Mouse (Mus musculus) liver, embryonic 15.5 days (tissue): ENCODE data around the gene Wdr82. TPM values are rescaled to one million over a fixed set of nuclear protein-coding genes. Genes with fewer than 3 reads are reported as not detected.

Experiments
- ATAC-seq: fragments of 200-750 bp; cut with Nextera tagmentation; 2 replicates; pipeline ENCODE4 v1.8.0; 2017; ENCODE audit warnings: moderate number of reproducible peaks, mild to moderate bottlenecking, moderate library complexity; ENCODE audit not compliant: insufficient read depth
- H3K27ac ChIP-seq: fragments of 300-500 bp; sonication (generic); replicated peaks from 2 replicates; pipeline ENCODE4 v1.5.1; 2015; ENCODE audit warnings: mild to moderate bottlenecking, inconsistent platforms
- H3K27me3 ChIP-seq: fragments of 300-500 bp; sonication (generic); 2 replicates; pipeline ENCODE4 v1.6.1; 2015; ENCODE audit warnings: mild to moderate bottlenecking, inconsistent platforms
- H3K36me3 ChIP-seq: fragments of 300-500 bp; sonication (generic); replicated peaks from 2 replicates; pipeline ENCODE4 v1.6.1; 2015; ENCODE audit warnings: moderate library complexity, mild to moderate bottlenecking, inconsistent platforms
- H3K4me1 ChIP-seq: fragments of 300-500 bp; sonication (generic); replicated peaks from 2 replicates; pipeline ENCODE4 v1.6.1; 2015; ENCODE audit warnings: inconsistent platforms
- H3K4me2 ChIP-seq: fragments of 300-500 bp; sonication (generic); 2 replicates; pipeline ENCODE4 v1.6.1; 2015; ENCODE audit warnings: moderate library complexity, mild to moderate bottlenecking, inconsistent platforms
- H3K4me3 ChIP-seq: fragments of 300-500 bp; sonication (generic); replicated peaks from 2 replicates; pipeline ENCODE4 v1.5.1; 2015; ENCODE audit warnings: mild to moderate bottlenecking, inconsistent platforms
- H3K9ac ChIP-seq: fragments of 300-500 bp; sonication (generic); 2 replicates; pipeline ENCODE4 v1.6.1; 2015; ENCODE audit warnings: moderate library complexity, mild to moderate bottlenecking, inconsistent platforms
- H3K9me3 ChIP-seq: fragments of 300-500 bp; sonication (generic); replicated peaks from 2 replicates; pipeline ENCODE4 v1.6.1; 2016; ENCODE audit warnings: inconsistent platforms
- WGBS: fragments of 180-500 bp; shearing (Covaris S2); methylation state at CpG from one replicate; pipeline ENCODE4 v1.1.7; 2015; ENCODE audit warnings: mixed read lengths; ENCODE audit not compliant: insufficient replicate concordance; 5-methylcytosine and 5-hydroxymethylcytosine counted together
- polyA plus RNA-seq: library from polyadenylated mRNA; unstranded; fragments of >200 nt; fragmentation: Nextera tagmentation; extraction: Ambion mirVana; gene quantifications from 2 replicates; pipeline ENCODE4 v1.2.1, GENCODE M21; 2015

Wdr82 gene
- polyA plus RNA-seq, 1 experiment from 2014 or later: 7.3 TPM

DNA sequence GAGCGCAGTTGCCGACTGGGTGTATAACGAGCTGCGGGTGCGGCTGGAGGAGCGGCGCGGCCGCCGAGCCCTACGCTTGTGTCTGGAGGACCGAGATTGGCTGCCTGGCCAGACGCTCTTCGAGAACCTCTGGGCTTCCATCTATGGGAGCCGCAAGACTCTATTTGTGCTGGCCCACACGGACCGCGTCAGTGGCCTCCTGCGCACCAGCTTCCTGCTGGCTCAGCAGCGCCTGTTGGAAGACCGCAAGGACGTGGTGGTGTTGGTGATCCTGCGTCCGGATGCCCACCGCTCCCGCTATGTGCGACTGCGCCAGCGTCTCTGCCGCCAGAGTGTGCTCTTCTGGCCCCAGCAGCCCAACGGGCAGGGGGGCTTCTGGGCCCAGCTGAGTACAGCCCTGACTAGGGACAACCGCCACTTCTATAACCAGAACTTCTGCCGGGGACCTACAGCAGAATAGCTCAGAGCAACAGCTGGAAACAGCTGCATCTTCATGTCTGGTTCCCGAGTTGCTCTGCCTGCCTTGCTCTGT, 55.5 kb downstream of the Wdr82 start:
- peaks cover 51% of the 10 kb centered on the region for H3K27me3 ChIP-seq
- WGBS: 6% methylated on average over 34 of the region's 34 CpGs
- no peak for ATAC-seq
- H3K36me3 ChIP-seq: no peaks in the 10 kb centered on the region
- H3K9ac ChIP-seq: no peak overlapping the region
- peaks cover 19% of the 10 kb centered on the region; the same call in 1 of the 2 replicates for H3K4me1 ChIP-seq
- peak overlapping the region; percentile 53 for H3K4me2 ChIP-seq
- H3K9me3 ChIP-seq: no peaks in the 10 kb centered on the region
- no peak overlapping the region for H3K27ac ChIP-seq
- peak overlapping the region; percentile 32 for H3K4me3 ChIP-seq

GRCm38 (mm10) chr9:106227790-106228429, 57.2 kb downstream of the Wdr82 start:
- WGBS: 43% methylated on average over 8 of the region's 8 CpGs
- no peak overlapping the region for H3K27ac ChIP-seq
- peak; percentile 35 for ATAC-seq

GRCm38 (mm10) chr9:106230051-106230733, 59.5 kb downstream of the Wdr82 start:
- WGBS: 41% methylated on average over 9 of the region's 9 CpGs
- Histone ChIP-seq H3K4me2 (no peak overlapping the region), H3K4me1 (peaks cover 19% of the 10 kb centered on the region; the same call in 1 of the 2 replicates), H3K9ac (no peak overlapping the region), H3K36me3 (peaks cover 12% of the 10 kb centered on the region), H3K27me3 (peaks cover 22% of the 10 kb centered on the region), H3K9me3 (no peaks in the 10 kb centered on the region), H3K4me3 (no peak overlapping the region), H3K27ac (peak overlapping the region; percentile 33; the same call in 1 of the 2 replicates)
- peak; percentile 35; the same call in 1 of the 2 replicates for ATAC-seq

More at GRCm38 (mm10) chr9:106227790-106228429, 57.2 kb downstream of the Wdr82 start:
- no peak overlapping the region for H3K4me3 ChIP-seq
- no peaks in the 10 kb centered on the region; the same call in 1 of the 2 replicates for H3K36me3 ChIP-seq
- H3K4me1 ChIP-seq: peaks cover 19% of the 10 kb centered on the region; the same call in 1 of the 2 replicates
- H3K9ac ChIP-seq: no peak overlapping the region
- H3K4me2 ChIP-seq: no peak overlapping the region
- no peaks in the 10 kb centered on the region for H3K9me3 ChIP-seq
- H3K27me3 ChIP-seq: peaks cover 45% of the 10 kb centered on the region

DNA sequence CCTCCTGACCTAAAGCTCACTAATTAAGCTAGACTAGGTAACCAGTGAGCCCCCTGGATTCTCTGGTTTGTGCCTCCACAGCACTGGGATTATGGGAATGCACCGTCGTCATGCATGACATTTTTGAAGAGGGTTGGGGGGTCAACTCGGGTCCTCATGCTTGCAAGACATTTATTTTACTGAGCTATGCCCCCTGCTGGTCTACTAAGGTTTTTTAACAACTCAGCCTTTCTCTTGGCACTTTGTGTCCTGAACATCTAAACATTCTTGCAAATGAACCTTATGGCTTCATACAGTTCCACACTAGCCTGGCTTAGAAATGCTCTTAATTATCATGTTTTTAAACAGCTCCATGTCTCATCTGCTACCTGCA, 60.0 kb downstream of the Wdr82 start:
- H3K9me3 ChIP-seq: no peaks in the 10 kb centered on the region
- WGBS: 21% methylated on average over 3 of the region's 3 CpGs
- no peak for ATAC-seq
- H3K4me3 ChIP-seq: no peak overlapping the region
- no peak overlapping the region for H3K9ac ChIP-seq
- H3K36me3 ChIP-seq: peaks cover 18% of the 10 kb centered on the region
- H3K27ac ChIP-seq: peak overlapping the region; percentile 33; the same call in 1 of the 2 replicates
- no peak overlapping the region for H3K4me2 ChIP-seq
- peaks cover 18% of the 10 kb centered on the region; the same call in 1 of the 2 replicates for H3K4me1 ChIP-seq
- H3K27me3 ChIP-seq: peaks cover 17% of the 10 kb centered on the region

DNA sequence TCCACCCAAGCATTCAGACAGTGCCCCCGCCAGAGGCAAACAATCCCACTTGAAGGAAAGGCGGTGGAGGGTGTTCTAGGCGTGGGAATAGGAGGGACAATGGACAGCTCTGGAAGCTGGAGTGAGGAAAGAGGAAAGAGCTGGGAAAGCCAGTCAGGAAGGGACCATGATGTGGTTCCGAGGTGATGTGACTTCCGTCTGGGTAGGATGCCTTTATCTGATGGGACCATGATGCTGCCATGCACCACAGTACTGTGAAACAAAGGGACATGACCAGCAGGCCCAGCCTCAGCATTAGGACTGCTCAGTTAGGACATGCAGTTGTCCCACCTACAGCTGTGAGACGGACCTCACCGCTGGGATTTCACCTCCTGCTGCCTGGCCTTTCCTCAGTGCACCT, 60.5 kb downstream of the Wdr82 start:
- ATAC-seq: no peak
- peaks cover 21% of the 10 kb centered on the region for H3K36me3 ChIP-seq

GRCm38 (mm10) chr9:106231816-106232215, 61.1 kb downstream of the Wdr82 start:
- H3K4me3 ChIP-seq: no peak overlapping the region
- ATAC-seq: no peak
- H3K9me3 ChIP-seq: no peaks in the 10 kb centered on the region
- no peak overlapping the region for H3K4me2 ChIP-seq
- H3K36me3 ChIP-seq: peaks cover 26% of the 10 kb centered on the region
- peaks cover 15% of the 10 kb centered on the region; the same call in 1 of the 2 replicates for H3K4me1 ChIP-seq
- no peak overlapping the region for H3K27ac ChIP-seq
- H3K9ac ChIP-seq: no peak overlapping the region
- 59% methylated on average over 4 of the region's 4 CpGs for WGBS
- H3K27me3 ChIP-seq: peaks cover 6% of the 10 kb centered on the region

More for the DNA sequence above, 60.5 kb downstream of the Wdr82 start:
- Histone ChIP-seq H3K4me2 (no peak overlapping the region), H3K9me3 (no peaks in the 10 kb centered on the region), H3K27me3 (peaks cover 12% of the 10 kb centered on the region), H3K4me3 (no peak overlapping the region), H3K27ac (no peak overlapping the region), H3K9ac (no peak overlapping the region), H3K4me1 (peaks cover 15% of the 10 kb centered on the region; the same call in 1 of the 2 replicates)
- 50% methylated on average over 7 of the region's 7 CpGs for WGBS

- Histone ChIP-seq H3K27me3 (no peaks in the 10 kb centered on the region; the same call in 1 of the 2 replicates), H3K36me3 (peaks cover 37% of the 10 kb centered on the region), H3K27ac (no peak overlapping the region), H3K9ac (no peak overlapping the region), H3K9me3 (no peaks in the 10 kb centered on the region), H3K4me1 (peaks cover 12% of the 10 kb centered on the region; the same call in 1 of the 2 replicates), H3K4me3 (no peak overlapping the region), H3K4me2 (no peak overlapping the region)
- WGBS: 66% methylated on average over 3 of the region's 3 CpGs
- ATAC-seq: no peak
These were observed 62.2 kb downstream of the Wdr82 start for GRCm38 (mm10) chr9:106232956-106233355.

- Histone ChIP-seq H3K27me3 (no peaks in the 10 kb centered on the region), H3K27ac (no peak overlapping the region), H3K9me3 (no peaks in the 10 kb centered on the region), H3K9ac (no peak overlapping the region), H3K4me2 (no peak overlapping the region), H3K36me3 (peaks cover 47% of the 10 kb centered on the region), H3K4me1 (peaks cover 10% of the 10 kb centered on the region; the same call in 1 of the 2 replicates), H3K4me3 (no peak overlapping the region)
- 69% methylated on average over 6 of the region's 6 CpGs for WGBS
- ATAC-seq: no peak
These were observed 63.2 kb downstream of the Wdr82 start for GRCm38 (mm10) chr9:106233953-106234352.

DNA sequence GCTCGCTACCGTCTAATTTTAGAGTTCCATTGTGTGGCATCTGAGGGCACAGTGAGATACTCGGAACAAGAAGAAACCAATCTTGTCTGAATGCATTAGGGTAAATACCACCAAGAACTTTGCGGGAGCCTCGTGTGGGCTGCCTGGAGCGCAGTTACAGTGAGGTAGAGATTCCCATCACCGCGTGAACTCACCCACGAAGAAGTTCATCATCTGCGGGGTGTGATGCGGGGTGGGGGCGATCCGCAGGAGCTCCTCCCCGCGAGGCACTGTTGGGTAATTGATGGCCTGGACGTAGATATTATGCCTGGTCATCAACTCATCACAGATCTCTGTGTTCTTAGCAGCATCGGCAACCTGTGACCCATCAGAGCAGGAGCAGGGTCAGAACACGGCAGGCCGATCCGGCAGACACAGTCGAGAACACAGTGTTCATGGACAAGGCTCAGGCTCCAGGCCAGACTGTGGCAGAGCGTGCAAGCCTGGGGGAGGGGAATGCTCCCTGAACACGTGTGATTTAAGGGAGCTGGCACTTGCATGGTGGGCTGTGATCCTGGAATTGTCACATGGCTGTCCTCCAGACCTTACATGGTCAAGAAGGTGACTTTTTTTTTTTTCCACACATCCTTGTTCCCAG, 64.6 kb downstream of the Wdr82 start:
- Histone ChIP-seq H3K36me3 (peaks cover 51% of the 10 kb centered on the region), H3K4me2 (no peak overlapping the region), H3K4me1 (peaks cover 6% of the 10 kb centered on the region; the same call in 1 of the 2 replicates), H3K27ac (no peak overlapping the region), H3K4me3 (no peak overlapping the region), H3K27me3 (no peaks in the 10 kb centered on the region), H3K9ac (no peak overlapping the region), H3K9me3 (no peaks in the 10 kb centered on the region)
- ATAC-seq: no peak
- 83% methylated on average over 23 of the region's 23 CpGs for WGBS

GRCm38 (mm10) chr9:106236156-106236817, 65.6 kb downstream of the Wdr82 start:
- H3K27me3 ChIP-seq: no peaks in the 10 kb centered on the region
- H3K4me1 ChIP-seq: peaks cover 6% of the 10 kb centered on the region; the same call in 1 of the 2 replicates
- no peak for ATAC-seq
- H3K36me3 ChIP-seq: peaks cover 59% of the 10 kb centered on the region
- no peak overlapping the region for H3K4me2 ChIP-seq
- no peaks in the 10 kb centered on the region for H3K9me3 ChIP-seq
- no peak overlapping the region for H3K27ac ChIP-seq
- H3K4me3 ChIP-seq: no peak overlapping the region
- 87% methylated on average over 23 of the region's 23 CpGs for WGBS
- H3K9ac ChIP-seq: no peak overlapping the region
